Mouse (Mus musculus) midbrain, embryonic 12.5 days (tissue): Measurements from ENCODE around the gene Gfod1. TPM values are rescaled to one million over a fixed set of nuclear protein-coding genes. Genes with fewer than 3 reads are reported as not detected.
A peak's percentile ranks its signal among the peaks of the same experiment; 100 is the strongest.

Source experiments
- ATAC-seq: fragments of 200-750 bp; cut with Nextera tagmentation; 2 replicates; pipeline ENCODE4 v1.8.0; 2017; ENCODE audit warnings: low read depth, moderate TSS enrichment, moderate library complexity; ENCODE audit not compliant: low FRiP score
- H3K27ac ChIP-seq: fragments of 300-500 bp; sonication (generic); replicated peaks from 2 replicates; pipeline ENCODE4 v1.5.1; 2016; ENCODE audit warnings: mild to moderate bottlenecking
- H3K27me3 ChIP-seq: fragments of 300-500 bp; sonication (generic); 2 replicates; pipeline ENCODE4 v1.6.1; 2016; ENCODE audit warnings: mild to moderate bottlenecking
- H3K36me3 ChIP-seq: fragments of 300-500 bp; sonication (generic); 2 replicates; pipeline ENCODE4 v1.6.1; 2016
- H3K4me1 ChIP-seq: fragments of 300-500 bp; sonication (generic); 2 replicates; pipeline ENCODE4 v1.6.1; 2016
- H3K4me2 ChIP-seq: fragments of 300-500 bp; sonication (generic); replicated peaks from 2 replicates; pipeline ENCODE4 v1.6.1; 2016; ENCODE audit warnings: mild to moderate bottlenecking, moderate library complexity
- H3K4me3 ChIP-seq: fragments of 300-500 bp; sonication (generic); 2 replicates; pipeline ENCODE4 v1.5.1; 2016; ENCODE audit warnings: mild to moderate bottlenecking
- H3K9ac ChIP-seq: fragments of 300-500 bp; sonication (generic); replicated peaks from 2 replicates; pipeline ENCODE4 v1.6.1; 2016; ENCODE audit warnings: mild to moderate bottlenecking, moderate library complexity
- H3K9me3 ChIP-seq: fragments of 300-500 bp; sonication (generic); 2 replicates; pipeline ENCODE4 v1.6.1; 2016; ENCODE audit warnings: mild to moderate bottlenecking
- WGBS: fragments of 180-500 bp; shearing (Covaris S2); methylation state at CpG from one replicate; pipeline ENCODE4 v1.1.7; 2016; 5-methylcytosine and 5-hydroxymethylcytosine counted together
- polyA plus RNA-seq: library from polyadenylated mRNA; unstranded; fragments of >200 nt; fragmentation: Nextera tagmentation; extraction: Ambion mirVana; gene quantifications from 2 replicates; pipeline ENCODE4 v1.2.1, GENCODE M21; 2016

Gene Gfod1
- polyA plus RNA-seq, 1 experiment from 2014 or later = 1.6 TPM

- WGBS = 14% methylated on average over 14 of the region's 14 CpGs
- 0 out of 2 replicates have a peak, but pooled peaks cover 7% of the 10 kb centered on the region for H3K27me3 ChIP-seq
These were observed 112.2 kb downstream of the Gfod1 start for GRCm38 (mm10) chr13:43191741-43192192.

GRCm38 (mm10) chr13:43191290-43191689, 112.7 kb downstream of the Gfod1 start:
- 35% methylated on average over 2 of the region's 2 CpGs for WGBS
- Histone ChIP-seq H3K4me3 (no peak overlapping the region), H3K36me3 (no peaks in the 10 kb centered on the region), H3K4me2 (peak overlapping the region; percentile 37; the same call in 1 of the 2 replicates), H3K27me3 (0 out of 2 replicates have a peak, but pooled peaks cover 7% of the 10 kb centered on the region), H3K27ac (no peak overlapping the region), H3K4me1 (peaks cover 6% of the 10 kb centered on the region), H3K9me3 (no peaks in the 10 kb centered on the region; the same call in 1 of the 2 replicates), H3K9ac (no peak overlapping the region)
- ATAC-seq = no peak

More at GRCm38 (mm10) chr13:43191741-43192192, 112.2 kb downstream of the Gfod1 start:
- Histone ChIP-seq H3K4me3 (no peak overlapping the region), H3K4me1 (peaks cover 6% of the 10 kb centered on the region), H3K4me2 (peak overlapping the region; percentile 37), H3K9ac (no peak overlapping the region), H3K36me3 (no peaks in the 10 kb centered on the region), H3K27ac (no peak overlapping the region), H3K9me3 (no peaks in the 10 kb centered on the region; the same call in 1 of the 2 replicates)
- no peak for ATAC-seq

- Histone ChIP-seq H3K27ac (no peak overlapping the region), H3K36me3 (no peaks in the 10 kb centered on the region), H3K4me2 (no peak overlapping the region), H3K9me3 (no peaks in the 10 kb centered on the region; the same call in 1 of the 2 replicates), H3K4me3 (no peak overlapping the region), H3K27me3 (0 out of 2 replicates have a peak, but pooled peaks cover 7% of the 10 kb centered on the region), H3K9ac (no peak overlapping the region), H3K4me1 (peaks cover 15% of the 10 kb centered on the region)
- 99% methylated on average over 4 of the region's 4 CpGs for WGBS
- ATAC-seq = no peak
These were observed 116.2 kb downstream of the Gfod1 start for GRCm38 (mm10) chr13:43187736-43188135.

GRCm38 (mm10) chr13:43183248-43184055, 120.5 kb downstream of the Gfod1 start:
- ATAC-seq = no peak
- peak overlapping the region; percentile 34; the same call in 1 of the 2 replicates for H3K9ac ChIP-seq
- peaks cover 14% of the 10 kb centered on the region for H3K27me3 ChIP-seq
- H3K27ac ChIP-seq = no peak overlapping the region
- H3K9me3 ChIP-seq = no peaks in the 10 kb centered on the region; the same call in 1 of the 2 replicates
- peaks cover 16% of the 10 kb centered on the region for H3K4me1 ChIP-seq
- no peaks in the 10 kb centered on the region for H3K36me3 ChIP-seq
- peak overlapping the region; percentile 32 for H3K4me3 ChIP-seq
- WGBS = 45% methylated on average over 8 of the region's 8 CpGs
- H3K4me2 ChIP-seq = peak overlapping the region; percentile 52

GRCm38 (mm10) chr13:43182465-43183201, 121.3 kb downstream of the Gfod1 start:
- Histone ChIP-seq H3K4me3 (peak overlapping the region; percentile 32), H3K9me3 (no peaks in the 10 kb centered on the region), H3K36me3 (no peaks in the 10 kb centered on the region), H3K9ac (peak overlapping the region; percentile 34; the same call in 1 of the 2 replicates), H3K27ac (no peak overlapping the region), H3K4me2 (peak overlapping the region; percentile 52), H3K4me1 (peaks cover 16% of the 10 kb centered on the region), H3K27me3 (peaks cover 14% of the 10 kb centered on the region)
- ATAC-seq = peak; percentile 44; the same call in 1 of the 2 replicates
- 17% methylated on average over 14 of the region's 14 CpGs for WGBS

- Histone ChIP-seq H3K9ac (no peak overlapping the region), H3K27ac (no peak overlapping the region), H3K27me3 (peaks cover 14% of the 10 kb centered on the region), H3K36me3 (no peaks in the 10 kb centered on the region), H3K4me1 (peaks cover 16% of the 10 kb centered on the region), H3K9me3 (no peaks in the 10 kb centered on the region), H3K4me2 (no peak overlapping the region), H3K4me3 (no peak overlapping the region)
- 59% methylated on average over 7 of the region's 7 CpGs for WGBS
- no peak for ATAC-seq
These were observed 122.9 kb downstream of the Gfod1 start for GRCm38 (mm10) chr13:43181104-43181503.

GRCm38 (mm10) chr13:43177317-43177716, 126.7 kb downstream of the Gfod1 start:
- no peak overlapping the region for H3K4me3 ChIP-seq
- ATAC-seq = no peak
- H3K36me3 ChIP-seq = no peaks in the 10 kb centered on the region
- H3K4me2 ChIP-seq = no peak overlapping the region
- no peak overlapping the region for H3K27ac ChIP-seq
- no peaks in the 10 kb centered on the region for H3K9me3 ChIP-seq
- H3K4me1 ChIP-seq = peaks cover 6% of the 10 kb centered on the region; the same call in 1 of the 2 replicates
- WGBS = 91% methylated on average over 7 of the region's 7 CpGs
- H3K27me3 ChIP-seq = peaks cover 12% of the 10 kb centered on the region
- H3K9ac ChIP-seq = no peak overlapping the region

- Histone ChIP-seq H3K9me3 (no peaks in the 10 kb centered on the region), H3K4me2 (no peak overlapping the region), H3K36me3 (no peaks in the 10 kb centered on the region), H3K27me3 (peaks cover 7% of the 10 kb centered on the region), H3K4me1 (peaks cover 9% of the 10 kb centered on the region), H3K27ac (no peak overlapping the region), H3K9ac (no peak overlapping the region), H3K4me3 (no peak overlapping the region)
- ATAC-seq = no peak
- WGBS = 90% methylated on average over 3 of the region's 3 CpGs
These were observed 127.3 kb downstream of the Gfod1 start for GRCm38 (mm10) chr13:43176676-43177075.

- ATAC-seq = no peak
- no peaks in the 10 kb centered on the region for H3K27me3 ChIP-seq
- no peak overlapping the region for H3K4me2 ChIP-seq
- peaks cover 10% of the 10 kb centered on the region for H3K4me1 ChIP-seq
- WGBS = 14% methylated on average over 9 of the region's 9 CpGs
- 0 out of 2 replicates have a peak, but pooled peaks cover 7% of the 10 kb centered on the region for H3K36me3 ChIP-seq
- no peaks in the 10 kb centered on the region for H3K9me3 ChIP-seq
- no peak overlapping the region for H3K4me3 ChIP-seq
- H3K9ac ChIP-seq = no peak overlapping the region
- no peak overlapping the region for H3K27ac ChIP-seq
These were observed 130.7 kb downstream of the Gfod1 start for GRCm38 (mm10) chr13:43173262-43173661.

- H3K27ac ChIP-seq = no peak overlapping the region
These were observed 131.8 kb downstream of the Gfod1 start for GRCm38 (mm10) chr13:43172036-43172713.

GRCm38 (mm10) chr13:43171020-43171710, 132.8 kb downstream of the Gfod1 start, which contains the start of gene Tbc1d7:
Gene Tbc1d7 (minus strand): TSS chr13:43171501.
- peak within 1 kb of the TSS; percentile 59 for H3K4me3 ChIP-seq
- peaks cover 10% of the 10 kb centered on the region for H3K4me1 ChIP-seq
- 1% methylated on average over 48 of the region's 48 CpGs for WGBS
- no peaks in the 10 kb centered on the region for H3K9me3 ChIP-seq
- H3K4me2 ChIP-seq = peak within 1 kb of the TSS; percentile 65
- peak within 1 kb of the TSS; percentile 79 for H3K9ac ChIP-seq
- peak within 1 kb of the TSS; percentile 69 for H3K27ac ChIP-seq
- ATAC-seq = peak; percentile 94
- H3K36me3 ChIP-seq = 0 out of 2 replicates have a peak, but pooled peaks cover 10% of the 10 kb centered on the region
- no peaks in the 10 kb centered on the region for H3K27me3 ChIP-seq

More at GRCm38 (mm10) chr13:43172036-43172713, 131.8 kb downstream of the Gfod1 start:
- Histone ChIP-seq H3K4me2 (peak overlapping the region; percentile 65), H3K4me1 (peaks cover 10% of the 10 kb centered on the region), H3K4me3 (peak overlapping the region; percentile 59), H3K9me3 (no peaks in the 10 kb centered on the region), H3K9ac (0 out of 2 replicates have a peak overlapping the region, but pooled peaks have one; percentile 79), H3K36me3 (0 out of 2 replicates have a peak, but pooled peaks cover 10% of the 10 kb centered on the region), H3K27me3 (no peaks in the 10 kb centered on the region)
- no peak for ATAC-seq
- WGBS = 36% methylated on average over 14 of the region's 14 CpGs
